Mouse (Mus musculus) spleen, postnatal 4 days (tissue): ENCODE measurements around the gene Usf1.

Experiments
- DNase-seq, 2 experiments: peaks; one replicate each; pipeline ENCODE4 v3.0.0; 2022; ENCODE audit warnings: low spot score in 2 of 2

The Usf1 gene

GRCm38 (mm10) chr1:171452923-171453322, 41.8 kb downstream of the Usf1 start:
- no peak for DNase-seq

DNA sequence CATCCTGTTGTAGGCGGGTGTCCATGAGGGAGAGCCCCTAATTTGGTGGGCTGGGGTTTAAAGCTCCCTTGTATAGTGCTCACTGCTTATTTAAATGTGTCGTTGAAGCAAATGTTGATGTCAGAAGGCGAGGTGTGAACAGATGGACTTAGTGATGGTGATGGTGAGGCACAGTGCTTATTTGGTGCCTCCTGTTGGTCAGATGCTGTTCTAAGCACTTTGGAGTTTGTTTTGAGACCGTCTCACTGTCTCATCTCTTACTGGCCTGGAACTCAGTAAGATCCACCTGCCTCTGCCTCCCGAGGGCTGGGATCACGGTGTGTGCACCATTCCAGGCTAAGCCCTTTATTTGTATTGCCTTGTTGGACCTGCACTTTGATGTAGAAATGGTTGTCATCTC, 43.8 kb downstream of the Usf1 start:
- DNase-seq: no peak

GRCm38 (mm10) chr1:171457568-171457967, 46.5 kb downstream of the Usf1 start:
- DNase-seq: no peak

- no peak for DNase-seq
Observed at GRCm38 (mm10) chr1:171459791-171460190, 48.7 kb downstream of the Usf1 start.

- DNase-seq: no peak
Observed at GRCm38 (mm10) chr1:171460551-171461503, 49.7 kb downstream of the Usf1 start.

GRCm38 (mm10) chr1:171463133-171463532, 52.0 kb downstream of the Usf1 start:
- no peak for DNase-seq

GRCm38 (mm10) chr1:171465749-171466412, 54.8 kb downstream of the Usf1 start:
- no peak for DNase-seq

DNA sequence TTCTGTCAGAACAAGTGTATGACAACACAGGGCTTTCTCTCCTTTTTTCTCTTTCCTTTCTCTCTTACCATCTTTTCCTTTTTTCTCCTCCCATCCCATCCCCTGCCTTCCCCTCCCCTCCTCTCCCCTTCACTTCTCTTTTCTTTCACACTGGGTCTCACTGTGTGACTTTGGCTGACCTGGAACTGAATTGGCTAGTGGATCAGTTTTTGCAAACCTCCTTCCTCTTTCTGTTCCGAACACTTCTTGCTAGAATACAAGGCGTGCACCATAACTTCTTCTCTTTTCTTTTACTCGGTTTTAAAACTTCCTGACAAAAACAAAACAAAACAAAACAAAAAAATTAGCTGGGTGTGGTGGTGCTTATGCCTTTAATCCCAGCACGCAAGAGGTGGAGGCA, 55.5 kb downstream of the Usf1 start:
- no peak for DNase-seq
